In the genomic region with DNA sequence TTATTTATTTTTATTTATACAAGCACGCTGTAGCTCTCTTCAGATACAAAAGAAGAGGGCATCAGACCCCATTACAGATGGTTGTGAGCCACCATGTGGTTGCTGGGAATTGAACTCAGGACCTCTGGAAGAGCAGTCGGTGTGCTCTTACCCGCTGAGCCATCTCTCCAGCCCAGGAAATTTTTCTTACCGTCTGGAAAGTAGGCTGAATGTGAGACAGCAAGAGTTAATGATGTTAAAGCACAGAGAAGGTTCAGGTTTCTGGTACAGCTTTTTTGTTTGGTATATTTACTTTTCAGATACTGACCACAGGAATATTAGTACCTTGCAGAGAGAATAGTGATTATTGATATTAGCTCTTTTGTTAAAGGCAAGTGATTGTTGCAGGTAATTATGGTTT, we compare ENCODE assay signal across 7 mouse cellular contexts. TPM values are rescaled to one million over a fixed set of nuclear protein-coding genes. Genes with fewer than 3 reads are reported as not detected.
DNase-seq lines count a peak whose midpoint lies in the region; ATAC-seq and TF ChIP-seq lines count a peak whose summit lies in the region.

No protein-coding gene starts in this region.

- TF ChIP-seq CTCF in kidney, postnatal 0 days (IDR thresholded peaks at IDR 0.05; ENCODE audit: low read depth) = no peak

- 59% methylated on average over 4 of the region's 4 CpGs for WGBS in kidney, postnatal 0 days
- WGBS in embryonic facial prominence, embryonic 15.5 days = 48% methylated on average over 4 of the region's 4 CpGs
- 66% methylated on average over 4 of the region's 4 CpGs for WGBS in intestine, embryonic 14.5 days
- WGBS in neural tube, embryonic 13.5 days = 63% methylated on average over 4 of the region's 4 CpGs

- H3K9ac ChIP-seq in kidney, postnatal 0 days (ENCODE audit: low read depth, low read length) = no peak overlapping the region
- no peak overlapping the region for H3K9ac ChIP-seq in embryonic facial prominence, embryonic 15.5 days
- no peak overlapping the region for H3K9ac ChIP-seq in intestine, embryonic 14.5 days (ENCODE audit: low read length)
- no peak overlapping the region for H3K9ac ChIP-seq in neural tube, embryonic 13.5 days

- ATAC-seq in kidney, postnatal 0 days (replicated peaks; ENCODE audit: low FRiP score, low read depth) = no peak
- ATAC-seq in embryonic facial prominence, embryonic 15.5 days (ENCODE audit: insufficient number of reproducible peaks, low FRiP score, low TSS enrichment, low read depth) = no peak
- ATAC-seq in intestine, embryonic 14.5 days (replicated peaks; ENCODE audit: low FRiP score, low TSS enrichment, low read depth) = no peak
- ATAC-seq in neural tube, embryonic 13.5 days (ENCODE audit: low read depth) = no peak
- no peak for ATAC-seq in monocyte, adult 5-6 weeks (replicated peaks; ENCODE audit: insufficient number of reproducible peaks, low FRiP score, low TSS enrichment, poor library complexity, severe bottlenecking)

- H3K4me2 ChIP-seq in kidney, postnatal 0 days (ENCODE audit: low read length) = peak overlapping the region; percentile 66
- peak overlapping the region; percentile 46 for H3K4me2 ChIP-seq in embryonic facial prominence, embryonic 15.5 days (replicated peaks)
- peak overlapping the region; percentile 88 for H3K4me2 ChIP-seq in intestine, embryonic 14.5 days (ENCODE audit: low read length)
- H3K4me2 ChIP-seq in neural tube, embryonic 13.5 days = peak overlapping the region; percentile 96

- no peaks in the 10 kb centered on the region for H3K9me3 ChIP-seq in kidney, postnatal 0 days (replicated peaks; ENCODE audit: low read length)
- no peaks in the 10 kb centered on the region for H3K9me3 ChIP-seq in embryonic facial prominence, embryonic 15.5 days (replicated peaks)
- H3K9me3 ChIP-seq in intestine, embryonic 14.5 days (ENCODE audit: control insufficient read depth, low read length) = no peaks in the 10 kb centered on the region
- no peaks in the 10 kb centered on the region for H3K9me3 ChIP-seq in neural tube, embryonic 13.5 days

- no peak overlapping the region; the same call in 1 of the 2 replicates for H3K4me3 ChIP-seq in kidney, postnatal 0 days (replicated peaks; ENCODE audit: low read depth, low read length)
- peak overlapping the region; percentile 27 for H3K4me3 ChIP-seq in embryonic facial prominence, embryonic 15.5 days (replicated peaks)
- H3K4me3 ChIP-seq in intestine, embryonic 14.5 days (ENCODE audit: low read depth, low read length) = peak overlapping the region; percentile 37
- peak overlapping the region; percentile 96 for H3K4me3 ChIP-seq in neural tube, embryonic 13.5 days

- H3K27me3 ChIP-seq in kidney, postnatal 0 days (ENCODE audit: insufficient read depth, low read length) = no peaks in the 10 kb centered on the region
- H3K27me3 ChIP-seq in embryonic facial prominence, embryonic 15.5 days = no peaks in the 10 kb centered on the region
- no peaks in the 10 kb centered on the region for H3K27me3 ChIP-seq in intestine, embryonic 14.5 days (replicated peaks; ENCODE audit: control insufficient read depth, insufficient read depth, low read length)
- H3K27me3 ChIP-seq in neural tube, embryonic 13.5 days = no peaks in the 10 kb centered on the region

- H3K36me3 ChIP-seq in kidney, postnatal 0 days (ENCODE audit: insufficient read depth, low read length) = no peaks in the 10 kb centered on the region
- peaks cover 3% of the 10 kb centered on the region; the same call in 1 of the 2 replicates for H3K36me3 ChIP-seq in embryonic facial prominence, embryonic 15.5 days
- H3K36me3 ChIP-seq in intestine, embryonic 14.5 days (ENCODE audit: control insufficient read depth, insufficient read depth, low read length) = peaks cover 13% of the 10 kb centered on the region
- H3K36me3 ChIP-seq in neural tube, embryonic 13.5 days = no peaks in the 10 kb centered on the region

- no peak for DNase-seq in kidney, postnatal 0 days (ENCODE audit: low spot score)
- no peak for DNase-seq in kidney, adult 18-20 months
- no peak for DNase-seq in intestine, embryonic 14.5 days (ENCODE audit: low spot score)
- no peak for DNase-seq in spleen, adult 18-20 months

- H3K4me1 ChIP-seq in kidney, postnatal 0 days (replicated peaks; ENCODE audit: insufficient read depth, low read length) = no peaks in the 10 kb centered on the region
- peaks cover 11% of the 10 kb centered on the region; the same call in 1 of the 2 replicates for H3K4me1 ChIP-seq in embryonic facial prominence, embryonic 15.5 days
- peaks cover 14% of the 10 kb centered on the region for H3K4me1 ChIP-seq in intestine, embryonic 14.5 days (replicated peaks; ENCODE audit: control insufficient read depth, insufficient read depth, low read length)
- H3K4me1 ChIP-seq in neural tube, embryonic 13.5 days (replicated peaks) = peaks cover 54% of the 10 kb centered on the region

- no peak overlapping the region for H3K27ac ChIP-seq in kidney, postnatal 0 days
- H3K27ac ChIP-seq in embryonic facial prominence, embryonic 15.5 days (replicated peaks) = no peak overlapping the region
- no peak overlapping the region for H3K27ac ChIP-seq in intestine, embryonic 14.5 days (ENCODE audit: low read depth)
- H3K27ac ChIP-seq in neural tube, embryonic 13.5 days (replicated peaks) = no peak overlapping the region

RNA-seq across cellular contexts. Expression of a gene that starts 3.9 kb away (rescaled TPM):
- polyA plus RNA-seq in kidney, postnatal 0 days (2015; fragmentation: Nextera tagmentation; extraction: Ambion mirVana) = 8.9 and 9.2 TPM in 2 replicates
- 10.1 and 12.6 TPM in 2 replicates for polyA plus RNA-seq in embryonic facial prominence, embryonic 15.5 days (2015; fragmentation: Nextera tagmentation; extraction: Ambion mirVana)
- 14.6 and 16.0 TPM in 2 replicates for polyA plus RNA-seq in intestine, embryonic 14.5 days (2014; fragmentation: Nextera tagmentation; extraction: Ambion mirVana)
- polyA plus RNA-seq in neural tube, embryonic 13.5 days (2015; fragmentation: Nextera tagmentation; extraction: Ambion mirVana) = 10.0 and 11.5 TPM in 2 replicates
- 179 to 197 TPM (median 196 TPM) in 3 replicates for total RNA-seq in monocyte, adult 5-6 weeks (2017)

RNA-seq across cellular contexts. Expression of a gene that starts 21.6 kb away (rescaled TPM):
- 79.2 and 83.7 TPM in 2 replicates for polyA plus RNA-seq in kidney, postnatal 0 days (2015; fragmentation: Nextera tagmentation; extraction: Ambion mirVana)
- 54.9 and 56.4 TPM in 2 replicates for polyA plus RNA-seq in embryonic facial prominence, embryonic 15.5 days (2015; fragmentation: Nextera tagmentation; extraction: Ambion mirVana)
- 79.7 and 85.6 TPM in 2 replicates for polyA plus RNA-seq in intestine, embryonic 14.5 days (2014; fragmentation: Nextera tagmentation; extraction: Ambion mirVana)
- polyA plus RNA-seq in neural tube, embryonic 13.5 days (2015; fragmentation: Nextera tagmentation; extraction: Ambion mirVana) = 113 and 117 TPM in 2 replicates
- 49.5 to 79.0 TPM (median 56.9 TPM) in 3 replicates for total RNA-seq in monocyte, adult 5-6 weeks (2017)

Comparison
In these comparisons a context has a peak if more than half of its experiments do, and no peak if none do; other contexts are left out.
1. H3K4me2 ChIP-seq: peak in every context shown above with its lines; median percentile 96 in neural tube, embryonic 13.5 days; 88 in intestine, embryonic 14.5 days; 66 in kidney, postnatal 0 days; 46 in embryonic facial prominence, embryonic 15.5 days.